ENCODE assay signal across 13 mouse cellular contexts in the genomic region with DNA sequence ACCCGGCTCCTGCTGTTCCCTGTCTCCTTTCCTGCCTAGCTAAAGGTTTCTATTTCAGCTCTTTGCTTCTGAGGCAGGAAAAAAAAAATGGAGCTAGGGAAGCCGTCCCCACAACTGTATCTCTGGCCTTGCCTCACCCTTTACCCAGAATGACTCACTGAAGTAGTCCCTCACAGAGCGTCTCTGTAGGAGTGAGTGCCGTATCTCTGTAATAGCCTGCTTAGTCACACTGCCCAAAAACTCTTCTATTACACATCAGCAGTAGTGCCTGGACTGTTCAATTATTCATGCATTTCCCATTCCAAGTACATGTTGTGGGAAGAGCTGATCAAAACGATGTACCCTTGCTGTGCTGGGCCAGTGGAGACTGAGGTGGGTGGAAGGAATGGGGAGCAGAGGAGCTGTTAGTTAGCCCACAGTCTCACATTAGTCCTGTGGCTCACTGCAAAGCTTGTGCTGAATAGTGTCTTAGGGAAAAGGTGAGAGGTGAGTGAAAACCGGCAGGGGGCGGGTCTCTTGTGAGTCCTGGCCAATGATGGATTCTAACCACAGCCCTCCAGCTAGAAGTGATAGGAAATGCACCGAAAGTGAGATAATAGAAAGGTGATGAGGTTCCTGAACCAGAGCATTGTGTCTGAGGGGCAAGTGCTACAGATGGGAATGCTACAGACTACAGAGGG. TPM values are rescaled to one million over a fixed set of nuclear protein-coding genes. Genes with fewer than 3 reads are reported as not detected.
DNase-seq lines count a peak whose midpoint lies in the region; ATAC-seq and TF ChIP-seq lines count a peak whose summit lies in the region.
"Had no signal": no experiment of that assay in that cellular context is flagged by ENCODE, and none has a peak within 500 bp of the region (broad histone marks: within the 10 kb centered on the region; RNA-seq: fewer than 3 reads in every experiment).

No protein-coding gene starts in this region.

- peak; percentile 60 for DNase-seq in Muller cell, postnatal 12 days (ENCODE audit: inconsistent ontology term)
- peak; percentile 44 for DNase-seq in adrenal gland, postnatal 14 days
- DNase-seq in kidney, adult 2 months = no peak
- no peak for DNase-seq in ovary, postnatal 36 days (ENCODE audit: low spot score)
- DNase-seq: kidney, postnatal 25 days had no signal

- H3K36me3 ChIP-seq in megakaryocyte, embryonic 14.5 days (replicated peaks; ENCODE audit: low read length) = no peaks in the 10 kb centered on the region
- H3K36me3 ChIP-seq in kidney, adult 2 months (ENCODE audit: control insufficient read depth, insufficient read depth, low read length) = no peaks in the 10 kb centered on the region
- H3K36me3 ChIP-seq: G1E; hindbrain, embryonic 15.5 days; limb, embryonic 15.5 days had no signal

- H3K4me3 ChIP-seq in megakaryocyte, embryonic 14.5 days (replicated peaks) = peak overlapping the region; percentile 25
- H3K4me3 ChIP-seq in kidney, adult 2 months (ENCODE audit: insufficient read depth, low read depth, low read length) = no peak overlapping the region
- H3K4me3 ChIP-seq: erythroblast, embryonic 14.5 days; hindbrain, embryonic 15.5 days; limb, embryonic 15.5 days had no signal

- ATAC-seq in megakaryocyte, adult 5-6 weeks (ENCODE audit: poor library complexity, severe bottlenecking) = no peak
- 0 out of 2 replicates have a peak, but pooled peaks have one; percentile 9 for ATAC-seq in megakaryocyte progenitor cell, adult 5-6 weeks (replicated peaks; ENCODE audit: poor library complexity)

- H3K27ac ChIP-seq in kidney, adult 2 months (ENCODE audit: insufficient read depth, low read depth, low read length) = no peak overlapping the region
- H3K27ac ChIP-seq: hindbrain, embryonic 15.5 days; limb, embryonic 15.5 days had no signal

- no peak for TF ChIP-seq POLR2A in kidney, adult 2 months (IDR thresholded peaks at IDR 0.05; ENCODE audit: low read depth, low read length)

- TF ChIP-seq CTCF in kidney, adult 2 months (conservative IDR thresholded peaks at IDR 0.05; ENCODE audit: insufficient read depth, insufficient read length, low read depth, low read length) = no peak

- peaks cover 15% of the 10 kb centered on the region for H3K27me3 ChIP-seq in megakaryocyte, embryonic 14.5 days (replicated peaks)
- no peaks in the 10 kb centered on the region for H3K27me3 ChIP-seq in kidney, adult 2 months (replicated peaks; ENCODE audit: control insufficient read depth, insufficient read depth, low read length)
- H3K27me3 ChIP-seq: hindbrain, embryonic 15.5 days; limb, embryonic 15.5 days had no signal

- WGBS in kidney, adult 2 months = 81% methylated on average over 8 of the region's 8 CpGs

- peaks cover 26% of the 10 kb centered on the region for H3K4me1 ChIP-seq in megakaryocyte, embryonic 14.5 days
- H3K4me1 ChIP-seq in kidney, adult 2 months (ENCODE audit: control insufficient read depth, insufficient read depth, low read length) = no peaks in the 10 kb centered on the region
- H3K4me1 ChIP-seq: hindbrain, embryonic 15.5 days; limb, embryonic 15.5 days had no signal

- peaks cover 6% of the 10 kb centered on the region for H3K9me3 ChIP-seq in megakaryocyte, embryonic 14.5 days
- H3K9me3 ChIP-seq: hindbrain, embryonic 15.5 days; limb, embryonic 15.5 days had no signal

RNA-seq across cellular contexts. Expression of a gene that starts 46.5 kb away (rescaled TPM):
- polyA plus RNA-seq in megakaryocyte, embryonic 14.5 days (2012; ENCODE audit: insufficient read depth, low replicate concordance) = not detected in 2 replicates
- total RNA-seq in megakaryocyte, adult 5-6 weeks (2015) = not detected in 2 replicates
- not detected in 2 replicates for total RNA-seq in megakaryocyte, adult 5-6 weeks (2017)
- total RNA-seq in adrenal gland, postnatal 14 days (2021) = 13.0 and 13.7 TPM in 2 replicates
- not detected in 2 replicates for total RNA-seq in megakaryocyte progenitor cell, adult 5-6 weeks (2015)
- total RNA-seq in megakaryocyte progenitor cell, adult 5-6 weeks (2017) = not detected in 2 replicates
- polyA plus RNA-seq in kidney, adult 2 months (2012; rRNA removed) = 2.4 and 2.9 TPM in 2 replicates
- total RNA-seq: common myeloid progenitor, adult 5-6 weeks had no signal
- polyA plus RNA-seq: erythroblast, embryonic 14.5 days; G1E had no signal

Comparison
In these comparisons a context has a peak if more than half of its experiments do, and no peak if none do; other contexts are left out.
1. DNase-seq: peak in Muller cell, postnatal 12 days (single experiment) and adrenal gland, postnatal 14 days (single experiment); none in kidney, adult 2 months (single experiment) and ovary, postnatal 36 days (single experiment).
2. RNA of a gene that starts 46.5 kb away (total RNA-seq): 13.0 to 13.7 TPM in adrenal gland, postnatal 14 days; not detected in megakaryocyte, adult 5-6 weeks and not detected in megakaryocyte progenitor cell, adult 5-6 weeks; every median in the first group is over 10 times any median in the second.